Mouse (Mus musculus) kidney, postnatal 36 days (tissue): Measurements from ENCODE around the gene Zyx.

ENCODE experiments used
- DNase-seq, 2 experiments: peaks; one replicate each; pipeline ENCODE4 v3.0.0; 2021 to 2022; ENCODE audit warnings: mixed read lengths in 2 of 2

The Zyx gene

GRCm38 (mm10) chr6:42370630-42371363 is 21.4 kb downstream of the Zyx start:
- no peak for DNase-seq

GRCm38 (mm10) chr6:42372001-42372400 is 22.6 kb downstream of the Zyx start:
- DNase-seq: no peak

GRCm38 (mm10) chr6:42372421-42372815 is 23.0 kb downstream of the Zyx start:
- DNase-seq: no peak

GRCm38 (mm10) chr6:42372816-42373547 is 23.6 kb downstream of the Zyx start, which contains the start of gene Epha1:
TSS of gene Epha1 (minus strand) at chr6:42373268.
- peak; percentile 79 to 86 for DNase-seq

- no peak for DNase-seq
Observed at GRCm38 (mm10) chr6:42373669-42374430, 24.4 kb downstream of the Zyx start.

GRCm38 (mm10) chr6:42374701-42375100 is 25.3 kb downstream of the Zyx start:
- no peak for DNase-seq

GRCm38 (mm10) chr6:42375131-42375530 is 25.7 kb downstream of the Zyx start:
- DNase-seq: no peak

- peak in 1 of 2 experiments; percentile 30 for DNase-seq
Observed at GRCm38 (mm10) chr6:42376016-42376415, 26.6 kb downstream of the Zyx start.

- no peak for DNase-seq
Observed at GRCm38 (mm10) chr6:42376504-42377019, 27.1 kb downstream of the Zyx start.

- DNase-seq: no peak
Observed at GRCm38 (mm10) chr6:42377280-42377679, 27.9 kb downstream of the Zyx start.

- DNase-seq: no peak
Observed at GRCm38 (mm10) chr6:42379551-42379950, 30.1 kb downstream of the Zyx start.

- peak; percentile 42 to 77 for DNase-seq
Observed at GRCm38 (mm10) chr6:42380416-42381144, 31.1 kb downstream of the Zyx start.

- no peak for DNase-seq
Observed at GRCm38 (mm10) chr6:42381221-42381620, 31.8 kb downstream of the Zyx start.

- DNase-seq: peak; percentile 33 to 56
Observed at GRCm38 (mm10) chr6:42381916-42382381, 32.5 kb downstream of the Zyx start.

GRCm38 (mm10) chr6:42383360-42383759 is 33.9 kb downstream of the Zyx start:
- no peak for DNase-seq

- no peak for DNase-seq
Observed at GRCm38 (mm10) chr6:42385635-42386034, 36.2 kb downstream of the Zyx start.

- DNase-seq: peak in 1 of 2 experiments; percentile 26
Observed at GRCm38 (mm10) chr6:42391796-42392330, 42.4 kb downstream of the Zyx start.

GRCm38 (mm10) chr6:42395960-42396809 is 46.8 kb downstream of the Zyx start:
- peak; percentile 88 to 90 for DNase-seq

- no peak for DNase-seq
Observed at GRCm38 (mm10) chr6:42397041-42397657, 47.7 kb downstream of the Zyx start.

- no peak for DNase-seq
Observed at GRCm38 (mm10) chr6:42398285-42398684, 48.9 kb downstream of the Zyx start.
